Mouse (Mus musculus) myocyte (in vitro differentiated cells): Measurements from ENCODE around the gene Atp13a3. TPM values are rescaled to one million over a fixed set of nuclear protein-coding genes. Genes with fewer than 3 reads are reported as not detected.

Experiments used
- H3K27me3 ChIP-seq: one replicate; pipeline ENCODE4 v1.6.1; 2011; ENCODE audit not compliant: control insufficient read depth, insufficient read depth, insufficient read length
- H3K36me3 ChIP-seq: one replicate; pipeline ENCODE4 v1.6.1; 2011; ENCODE audit not compliant: control insufficient read depth, insufficient read depth
- H3K4me2 ChIP-seq: one replicate; pipeline ENCODE4 v1.6.1; 2011; ENCODE audit warnings: low read depth, control low read depth
- H3K4me3 ChIP-seq: one replicate; pipeline ENCODE4 v1.5.1; 2011; ENCODE audit warnings: mild to moderate bottlenecking, control low read depth, moderate library complexity
- H3K79me2 ChIP-seq: one replicate; pipeline ENCODE4 v1.6.1; 2011; ENCODE audit not compliant: control insufficient read depth, insufficient read depth
- H3ac ChIP-seq: one replicate; pipeline ENCODE4 v1.6.1; 2011; ENCODE audit not compliant: control insufficient read depth, insufficient read length
- CEBPB ChIP-seq: IDR thresholded peaks from 2 replicates; pipeline ENCODE4 v1.6.1; 2011; ENCODE audit warnings: mild to moderate bottlenecking, moderate library complexity; ENCODE audit not compliant: poor library complexity, insufficient read depth, severe bottlenecking
- E2F4 ChIP-seq: IDR thresholded peaks from one replicate; pipeline ENCODE4 v1.6.1; 2011; ENCODE audit warnings: mild to moderate bottlenecking, control low read depth, moderate library complexity; ENCODE audit not compliant: insufficient read depth
- MAX ChIP-seq: IDR thresholded peaks from one replicate; pipeline ENCODE4 v1.6.1; 2011; ENCODE audit warnings: low read depth, mild to moderate bottlenecking, control low read depth
- MYOD1 ChIP-seq, 3 experiments: IDR thresholded peaks; one replicate each; pipeline ENCODE4 v1.6.1; 2011; ENCODE audit warnings: control low read depth in 2 of 3, low read depth in 2 of 3, mild to moderate bottlenecking in 2 of 3, moderate library complexity in 1 of 3; ENCODE audit not compliant: insufficient read length in 2 of 3, control insufficient read depth in 1 of 3
- MYOG ChIP-seq, 3 experiments: IDR thresholded peaks; one replicate each; pipeline ENCODE4 v1.6.1; 2011; ENCODE audit warnings: control low read depth in 2 of 3, low read depth in 2 of 3, mild to moderate bottlenecking in 2 of 3; ENCODE audit not compliant: insufficient read length in 2 of 3, control insufficient read depth in 1 of 3, insufficient read depth in 1 of 3
- POLR2A ChIP-seq: IDR thresholded peaks from one replicate; pipeline ENCODE4 v1.6.1; 2011; ENCODE audit warnings: low read depth, mild to moderate bottlenecking, control low read depth, moderate library complexity; ENCODE audit not compliant: insufficient read length
- POLR2AphosphoS2 ChIP-seq: IDR thresholded peaks from one replicate; pipeline ENCODE4 v1.6.1; 2011; ENCODE audit warnings: low read depth, control low read depth; ENCODE audit not compliant: insufficient read length
- REST ChIP-seq: IDR thresholded peaks from one replicate; pipeline ENCODE4 v1.6.1; 2011; ENCODE audit warnings: mild to moderate bottlenecking, control low read depth, moderate library complexity; ENCODE audit not compliant: insufficient read depth, insufficient read length
- SRF ChIP-seq: IDR thresholded peaks from one replicate; pipeline ENCODE4 v1.6.1; 2011; ENCODE audit warnings: low read depth; ENCODE audit not compliant: control insufficient read depth, insufficient read length
- TCF12 ChIP-seq: IDR thresholded peaks from one replicate; pipeline ENCODE4 v1.6.1; 2011; ENCODE audit warnings: mild to moderate bottlenecking, control low read depth; ENCODE audit not compliant: poor library complexity, insufficient read depth, severe bottlenecking
- TCF3 ChIP-seq: IDR thresholded peaks from one replicate; pipeline ENCODE4 v1.6.1; 2011; ENCODE audit warnings: low read depth, control low read depth; ENCODE audit not compliant: insufficient read length
- USF1 ChIP-seq: IDR thresholded peaks from one replicate; pipeline ENCODE4 v1.6.1; 2011; ENCODE audit warnings: low read depth, mild to moderate bottlenecking, control low read depth, moderate library complexity
- polyA plus RNA-seq: library from polyadenylated mRNA; unstranded; fragments of >200 nt; fragmentation: generic; extraction: Trizol; gene quantifications from one replicate; pipeline ENCODE4 v1.2.1, GENCODE M21; 2012; ENCODE audit warnings: missing spikeins

Gene Atp13a3
- polyA plus RNA-seq, 1 experiment, result 53.4 TPM

DNA sequence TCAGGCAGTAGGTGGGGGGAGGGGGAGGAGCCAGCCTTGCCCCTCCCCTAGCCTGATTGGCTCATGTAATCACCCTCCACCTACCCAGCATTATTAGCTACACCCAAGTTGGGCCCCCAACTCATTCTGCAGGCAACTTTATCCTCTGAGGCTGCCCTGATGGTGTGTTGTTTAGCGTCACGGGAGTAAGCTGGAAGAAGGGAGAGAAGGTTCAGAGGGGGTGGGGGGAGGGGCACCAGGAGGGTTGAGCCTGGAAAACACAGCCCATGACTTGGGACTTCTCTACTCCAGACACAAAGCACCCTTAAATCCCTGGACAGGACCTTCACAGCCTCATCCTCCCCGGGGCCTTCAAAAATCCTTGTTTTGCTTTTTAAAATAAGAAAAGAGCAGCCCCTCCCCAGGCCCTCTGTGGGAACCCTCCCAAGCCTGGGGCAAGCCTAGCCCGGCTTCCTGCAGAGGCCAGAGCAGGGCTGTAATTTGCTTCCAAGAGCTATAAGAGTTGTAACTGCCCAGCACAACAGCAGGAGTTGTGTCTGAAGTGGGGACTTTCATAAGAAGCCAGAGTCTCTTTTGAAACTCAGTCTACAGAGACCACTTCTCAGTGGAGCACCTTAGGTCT, 125.0 kb downstream of the Atp13a3 start:
- TF ChIP-seq REST, result no peak
- no peak for TF ChIP-seq TCF12
- TF ChIP-seq POLR2AphosphoS2, result no peak
- TF ChIP-seq MAX, result no peak
- TF ChIP-seq MYOD1 (IDR thresholded peaks at IDR 0.05; ENCODE audit: control insufficient read depth in 1 of 3, insufficient read length in 2 of 3, low read depth in 2 of 3), result no peak
- TF ChIP-seq POLR2A, result no peak
- no peak for TF ChIP-seq SRF
- TF ChIP-seq CEBPB, result no peak
- no peak for TF ChIP-seq USF1
- no peak for TF ChIP-seq TCF3
- TF ChIP-seq MYOG (IDR thresholded peaks at IDR 0.05; ENCODE audit: control insufficient read depth in 1 of 3, insufficient read depth in 1 of 3, insufficient read length in 2 of 3, low read depth in 2 of 3), result no peak
- no peak for TF ChIP-seq E2F4

DNA sequence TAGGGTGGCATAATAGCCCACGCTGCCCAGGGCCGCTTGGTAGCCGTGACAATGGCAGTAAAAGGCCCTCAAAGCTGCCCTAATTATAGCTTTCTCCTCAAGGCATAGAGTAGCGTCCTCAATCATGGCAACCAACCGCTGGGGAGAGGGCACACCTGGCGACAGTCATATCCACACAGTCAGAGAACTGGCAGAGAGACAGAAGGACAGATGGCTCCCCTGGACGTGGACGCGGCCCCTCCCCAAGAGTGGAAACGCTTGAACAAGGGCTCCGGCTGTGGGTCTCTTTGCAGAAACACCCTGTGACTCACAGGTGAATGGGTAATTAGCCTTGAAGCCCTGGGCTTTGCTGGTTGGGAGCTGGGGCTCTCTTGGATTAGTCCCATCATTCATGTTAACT, 127.4 kb downstream of the Atp13a3 start:
- no peaks in the 10 kb centered on the region for H3K27me3 ChIP-seq

More for the DNA sequence above, 125.0 kb downstream of the Atp13a3 start:
- Histone ChIP-seq H3K4me2 (no peak overlapping the region), H3ac (no peak overlapping the region), H3K27me3 (no peaks in the 10 kb centered on the region), H3K79me2 (no peaks in the 10 kb centered on the region), H3K36me3 (no peaks in the 10 kb centered on the region), H3K4me3 (no peak overlapping the region)

DNA sequence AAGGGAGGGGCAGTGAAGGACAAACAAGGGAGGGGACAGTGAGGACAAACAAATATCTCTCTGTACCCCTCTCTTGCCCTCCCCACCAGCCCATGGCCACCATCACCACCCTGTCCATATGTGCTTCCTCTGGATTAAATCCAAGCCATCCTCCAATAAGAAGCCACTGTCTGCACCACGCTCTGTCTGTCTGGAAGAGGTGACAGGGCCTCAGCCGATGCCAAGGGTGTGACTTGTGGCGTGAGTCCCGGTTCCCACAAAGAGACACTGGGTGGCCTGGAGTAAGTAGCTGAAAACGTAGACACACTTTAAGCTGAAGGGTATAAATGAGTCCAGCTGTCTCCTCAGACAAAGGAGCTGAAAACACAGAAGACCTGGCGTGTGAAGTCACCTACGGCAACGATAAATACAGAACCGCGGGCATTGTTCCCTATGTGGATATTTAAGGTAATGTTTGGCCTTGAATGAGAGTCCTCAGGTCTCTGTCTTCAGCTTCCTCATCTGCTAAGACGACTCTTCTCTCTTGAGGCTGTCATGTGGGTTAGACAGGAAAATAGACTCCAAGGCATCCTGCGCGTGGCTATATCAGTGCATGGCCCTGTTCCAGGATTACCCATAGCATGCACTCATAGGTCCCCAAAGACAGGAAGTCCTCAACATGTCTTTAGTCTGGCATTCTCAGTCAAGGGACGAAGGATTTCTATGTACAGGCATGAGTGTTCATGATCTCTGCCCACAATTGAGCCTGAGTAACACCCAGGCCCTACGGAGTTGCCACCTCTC, 130.0 kb downstream of the Atp13a3 start:
- H3K4me2 ChIP-seq, result no peak overlapping the region
- H3K79me2 ChIP-seq, result no peaks in the 10 kb centered on the region
- no peak overlapping the region for H3K4me3 ChIP-seq
- no peak overlapping the region for H3ac ChIP-seq
- TF ChIP-seq MAX (no peak), TCF12 (no peak), POLR2AphosphoS2 (no peak), SRF (no peak), E2F4 (no peak), USF1 (no peak), TCF3 (no peak), MYOG (IDR thresholded peaks at IDR 0.05; ENCODE audit: control insufficient read depth in 1 of 3, insufficient read depth in 1 of 3, insufficient read length in 2 of 3, low read depth in 2 of 3) (no peak), POLR2A (no peak), REST (no peak)
- H3K27me3 ChIP-seq, result no peaks in the 10 kb centered on the region
- H3K36me3 ChIP-seq, result no peaks in the 10 kb centered on the region

More for the DNA sequence above, 127.4 kb downstream of the Atp13a3 start:
- Histone ChIP-seq H3K36me3 (no peaks in the 10 kb centered on the region), H3K79me2 (no peaks in the 10 kb centered on the region), H3K4me2 (no peak overlapping the region), H3K4me3 (no peak overlapping the region), H3ac (no peak overlapping the region)
- TF ChIP-seq SRF (no peak), REST (no peak), POLR2A (no peak), MAX (no peak), TCF3 (no peak), E2F4 (no peak), USF1 (no peak), CEBPB (no peak)

DNA sequence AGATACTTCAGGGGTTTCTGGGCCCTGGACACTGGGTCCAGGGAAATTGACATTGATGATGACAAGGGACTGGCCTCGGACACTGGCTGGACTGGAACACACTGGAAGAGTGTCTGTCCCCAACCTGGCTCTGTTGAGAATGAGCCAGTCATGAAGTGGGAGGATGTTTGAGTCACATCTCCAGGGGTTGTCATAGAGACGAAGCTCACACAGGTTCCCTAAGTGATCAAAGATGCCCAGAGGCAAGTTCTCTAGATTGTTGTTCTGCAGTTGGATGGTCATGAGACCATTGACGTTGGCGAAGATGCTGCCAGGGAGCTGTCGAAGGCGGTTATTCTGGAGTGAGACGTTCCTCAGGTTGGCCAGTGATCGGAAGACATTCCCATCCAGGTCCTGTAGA, 132.7 kb downstream of the Atp13a3 start:
- Histone ChIP-seq H3ac (no peak overlapping the region), H3K36me3 (no peaks in the 10 kb centered on the region), H3K27me3 (no peaks in the 10 kb centered on the region), H3K79me2 (no peaks in the 10 kb centered on the region), H3K4me3 (no peak overlapping the region), H3K4me2 (no peak overlapping the region)
- TF ChIP-seq POLR2AphosphoS2 (no peak), POLR2A (no peak), E2F4 (no peak), TCF3 (no peak), MYOD1 (IDR thresholded peaks at IDR 0.05; ENCODE audit: control insufficient read depth in 1 of 3, insufficient read length in 2 of 3, low read depth in 2 of 3) (no peak), TCF12 (no peak), REST (no peak), MAX (no peak), CEBPB (no peak), SRF (no peak), USF1 (no peak), MYOG (IDR thresholded peaks at IDR 0.05; ENCODE audit: control insufficient read depth in 1 of 3, insufficient read depth in 1 of 3, insufficient read length in 2 of 3, low read depth in 2 of 3) (no peak)
